Mouse (Mus musculus) testis, adult 2 months (tissue): Measurements from ENCODE around the gene Wdr70.

Experiments used
- CTCF ChIP-seq: fragments of 200-500 bp; IDR thresholded peaks from 2 replicates; pipeline ENCODE4 v1.5.1; 2012; ENCODE audit warnings: low read depth, mild to moderate bottlenecking, inconsistent platforms, low read length, moderate library complexity; ENCODE audit not compliant: control insufficient read depth, insufficient read depth, insufficient replicate concordance
- POLR2A ChIP-seq: fragments of 200-500 bp; IDR thresholded peaks from 2 replicates; pipeline ENCODE4 v1.6.1; 2012; ENCODE audit warnings: low read depth, mild to moderate bottlenecking, inconsistent platforms, low read length, moderate library complexity; ENCODE audit not compliant: control insufficient read depth

DNA sequence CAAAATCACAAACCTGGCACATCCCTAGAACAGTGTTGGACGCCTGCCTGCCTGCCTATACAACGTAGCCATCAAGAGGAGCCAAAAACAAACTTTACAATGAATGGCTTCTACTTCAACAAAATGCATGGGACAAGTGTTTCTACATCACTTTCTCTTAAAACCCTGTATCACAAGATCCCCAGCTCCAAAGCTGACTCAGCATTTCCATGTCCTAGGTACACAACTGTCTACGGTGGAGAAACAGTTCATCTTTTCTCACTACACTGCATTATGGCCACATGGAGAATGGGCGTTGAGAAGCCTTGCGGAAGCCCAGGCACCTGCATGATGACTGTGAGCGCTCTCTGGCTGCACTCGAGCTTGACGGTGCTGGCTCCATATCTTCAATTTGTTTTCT lies 16.9 kb downstream of the Wdr70 start:
- TF ChIP-seq CTCF: no peak
- no peak for TF ChIP-seq POLR2A
